Mouse (Mus musculus) urinary bladder, adult 18-20 months (tissue): ENCODE data around the gene Hist2h3c2.
"Not testable (repeated sequence)": the region's sequence is repeated elsewhere in the genome, so short reads cannot be mapped to it uniquely, and the experiment has no call there.

Experiments used
- DNase-seq, 2 experiments: peaks; one replicate each; pipeline ENCODE4 v3.0.0; 2022; ENCODE audit warnings: low spot score in 2 of 2, mixed read lengths in 2 of 2

The Hist2h3c2 gene

GRCm38 (mm10) chr3:96260220-96260619, 21.3 kb upstream of the Hist2h3c2 start:
- no peak for DNase-seq

GRCm38 (mm10) chr3:96257190-96257589, 18.3 kb upstream of the Hist2h3c2 start:
- no peak for DNase-seq

GRCm38 (mm10) chr3:96255926-96256593, 17.1 kb upstream of the Hist2h3c2 start:
- DNase-seq = no peak

GRCm38 (mm10) chr3:96254683-96255355, 15.9 kb upstream of the Hist2h3c2 start:
- peak in 1 of 2 experiments; percentile 45 for DNase-seq

GRCm38 (mm10) chr3:96251787-96252186, 12.9 kb upstream of the Hist2h3c2 start:
- no peak for DNase-seq

- no peak for DNase-seq
These were observed 12.0 kb upstream of the Hist2h3c2 start for GRCm38 (mm10) chr3:96250890-96251289.

GRCm38 (mm10) chr3:96249034-96249345, 10.1 kb upstream of the Hist2h3c2 start:
- no peak for DNase-seq

- no peak for DNase-seq
These were observed 9.5 kb upstream of the Hist2h3c2 start for GRCm38 (mm10) chr3:96248141-96249033.

- no peak for DNase-seq
These were observed 8.6 kb upstream of the Hist2h3c2 start for GRCm38 (mm10) chr3:96247356-96248140.

- DNase-seq = not testable (repeated sequence)
These were observed 7.5 kb upstream of the Hist2h3c2 start, which contains the start of gene Hist2h3c1 for GRCm38 (mm10) chr3:96246427-96246856. Hist2h3c1 (plus strand) TSS chr3:96246685.

GRCm38 (mm10) chr3:96246018-96246417, 7.1 kb upstream of the Hist2h3c2 start:
- DNase-seq = not testable (repeated sequence)

GRCm38 (mm10) chr3:96245003-96245886, 6.3 kb upstream of the Hist2h3c2 start, which contains the start of gene Hist2h2aa1:
Hist2h2aa1 (plus strand) TSS chr3:96245497.
- peak; percentile 79 to 83 for DNase-seq

GRCm38 (mm10) chr3:96243921-96244572, 5.1 kb upstream of the Hist2h3c2 start:
- DNase-seq = no peak

- no peak for DNase-seq
These were observed 1.9 kb upstream of the Hist2h3c2 start for GRCm38 (mm10) chr3:96240799-96241197.

GRCm38 (mm10) chr3:96239949-96240798, 1.2 kb upstream of the Hist2h3c2 start, which contains the start of gene Hist2h2aa2:
Hist2h2aa2 (minus strand) TSS chr3:96240276.
- peak; percentile 94 to 96 for DNase-seq

GRCm38 (mm10) chr3:96237904-96238511, 919 bp downstream of the Hist2h3c2 start:
- DNase-seq = no peak

- DNase-seq = no peak
These were observed 1.5 kb downstream of the Hist2h3c2 start for GRCm38 (mm10) chr3:96237335-96237903.

- DNase-seq = no peak
These were observed 2.0 kb downstream of the Hist2h3c2 start for GRCm38 (mm10) chr3:96236834-96237334.
